Mouse (Mus musculus) adrenal gland, postnatal 14 days (tissue): ENCODE data around the gene Nelfa. TPM values are rescaled to one million over a fixed set of nuclear protein-coding genes. Genes with fewer than 3 reads are reported as not detected.
"Not testable (repeated sequence)": the region's sequence is repeated elsewhere in the genome, so short reads cannot be mapped to it uniquely, and the experiment has no call there.

Experiments used
- DNase-seq: peaks from one replicate; pipeline ENCODE4 v3.0.0; 2021; ENCODE audit warnings: mixed read lengths
- microRNA-seq, 2 experiments: library from miRNA; unstranded; fragments of <30 nt; microRNA quantifications; one replicate each; pipeline ENCODE4 v1.2.0; 2021
- total RNA-seq: library from RNA; stranded (reverse); gene quantifications from 2 replicates; pipeline ENCODE4 v1.2.3, GENCODE M21; 2021

Gene Nelfa
- total RNA-seq, 1 experiment from 2014 or later = 18.3 TPM

DNA sequence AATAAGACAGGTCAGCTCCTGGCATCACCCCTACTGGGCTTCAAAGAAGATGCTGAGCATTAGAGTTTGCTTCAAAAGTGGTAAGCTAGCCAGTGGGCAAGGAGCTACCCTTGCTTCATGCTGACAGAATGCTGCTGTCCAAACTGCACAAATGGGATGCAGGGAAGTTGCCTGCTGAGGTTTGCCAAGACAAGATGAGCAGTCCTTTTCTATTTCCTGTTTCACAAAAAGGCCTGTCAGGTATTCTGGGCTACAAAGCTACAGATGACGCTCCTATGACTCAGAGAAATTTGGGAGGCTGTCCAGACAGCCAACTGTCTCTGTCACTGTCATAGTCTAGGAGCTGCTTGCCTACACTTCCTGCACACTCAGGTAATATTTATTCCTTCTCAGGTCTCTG, 16.7 kb downstream of the Nelfa start:
- no peak for DNase-seq

- not testable (repeated sequence) for DNase-seq
These were observed 19.6 kb downstream of the Nelfa start for GRCm38 (mm10) chr5:33916616-33917015.

DNA sequence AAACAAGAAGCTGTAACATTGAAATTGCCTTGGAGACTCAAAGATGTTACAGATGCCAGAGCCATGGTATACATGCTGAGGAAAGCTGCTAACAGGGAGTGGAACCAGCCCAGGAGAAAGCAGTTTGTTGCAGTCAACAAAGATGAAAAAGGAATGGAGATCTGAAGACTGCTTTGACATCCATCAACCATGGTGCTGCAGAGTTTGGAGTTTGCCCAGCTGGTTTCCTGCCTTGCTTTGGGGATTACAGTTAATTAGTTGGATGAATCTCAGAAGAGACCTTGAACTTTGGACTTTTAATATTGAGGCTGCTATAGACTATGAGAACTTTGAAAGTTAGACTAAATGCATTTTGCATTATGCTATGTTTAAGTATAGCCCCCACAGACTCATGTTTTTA, 21.2 kb downstream of the Nelfa start:
- not testable (repeated sequence) for DNase-seq

DNA sequence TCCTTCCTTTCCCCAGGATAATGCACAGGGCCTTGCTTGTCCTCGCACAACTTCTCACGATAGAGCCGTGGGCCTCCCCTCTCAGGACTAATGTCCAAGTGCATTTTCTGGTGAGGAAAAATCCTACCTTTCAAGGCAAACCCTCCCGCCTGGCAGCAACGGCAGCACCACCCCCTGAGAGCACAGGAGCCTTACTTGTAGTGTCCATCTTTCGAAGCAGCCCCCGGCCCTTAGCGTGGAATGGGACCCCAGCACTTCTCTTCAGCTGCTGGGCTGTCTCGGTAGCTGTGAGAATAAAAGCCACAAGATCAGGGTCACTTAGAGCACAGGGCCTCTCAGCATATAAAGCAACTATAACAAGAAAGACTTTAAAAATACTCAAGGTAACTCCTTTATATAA, 33.0 kb downstream of the Nelfa start:
- no peak for DNase-seq

- no peak for DNase-seq
These were observed 33.5 kb downstream of the Nelfa start for GRCm38 (mm10) chr5:33902696-33903095.

DNA sequence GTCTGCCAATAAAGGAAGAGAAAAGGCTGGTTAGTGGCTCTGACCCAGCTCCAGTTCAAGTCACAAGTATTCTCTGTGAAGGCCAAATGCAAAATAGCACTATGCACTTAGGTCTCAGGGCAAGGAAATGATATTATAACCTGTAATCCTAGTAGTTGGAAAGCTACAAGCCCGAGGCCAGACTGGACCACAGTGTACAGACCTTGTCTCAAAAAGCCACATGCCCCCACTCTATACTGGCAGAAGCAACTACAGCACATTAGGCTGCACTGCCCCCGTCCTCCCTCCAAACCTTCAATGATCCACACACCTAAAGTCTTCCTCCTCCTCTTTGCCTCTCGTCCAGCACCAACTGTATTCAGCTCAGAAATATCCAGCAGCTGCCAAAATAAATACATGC, 34.9 kb downstream of the Nelfa start:
- DNase-seq = no peak

- no peak for DNase-seq
These were observed 35.4 kb downstream of the Nelfa start for GRCm38 (mm10) chr5:33900701-33901263.

DNA sequence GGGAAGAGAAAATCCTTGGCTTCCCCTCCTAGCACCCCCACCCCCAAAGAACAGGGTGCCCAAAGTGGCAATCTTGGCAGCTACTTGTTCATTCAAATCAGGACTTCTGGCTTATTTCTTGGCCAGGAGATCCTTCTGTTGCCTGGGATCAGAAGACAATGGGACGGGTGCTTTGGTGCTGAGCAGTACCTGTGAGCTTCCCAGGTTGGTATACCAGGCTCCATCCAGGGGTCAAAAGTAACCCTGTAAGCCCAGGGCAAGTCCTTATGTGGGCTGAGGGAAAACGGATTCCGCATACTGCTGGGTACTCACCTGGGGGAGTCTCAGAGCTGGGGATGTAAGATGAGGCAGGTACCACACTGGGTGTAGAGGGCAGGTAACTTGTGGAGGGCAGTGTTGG, 36.1 kb downstream of the Nelfa start:
- DNase-seq = no peak

- DNase-seq = no peak
These were observed 37.0 kb downstream of the Nelfa start for GRCm38 (mm10) chr5:33899245-33899644.

DNA sequence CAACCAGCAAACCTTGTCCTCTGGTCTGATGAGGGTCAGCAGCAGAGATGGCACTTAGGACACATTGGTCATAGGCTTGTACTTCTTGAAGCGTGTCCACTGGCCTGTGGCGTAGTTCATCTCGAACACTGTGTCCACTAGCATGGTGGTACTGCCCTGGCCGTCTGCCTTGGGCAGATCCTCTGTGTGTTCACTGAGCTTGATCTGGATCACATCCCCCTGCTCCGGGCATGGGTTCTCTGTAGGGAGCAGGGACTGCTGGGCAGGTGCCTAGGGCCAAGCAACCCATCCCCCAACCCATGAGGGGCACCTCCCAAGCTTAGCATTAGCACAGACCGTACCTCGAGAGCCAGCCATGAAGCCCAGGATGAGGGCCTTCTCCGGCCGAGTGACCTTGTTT, 37.5 kb downstream of the Nelfa start:
- no peak for DNase-seq

DNA sequence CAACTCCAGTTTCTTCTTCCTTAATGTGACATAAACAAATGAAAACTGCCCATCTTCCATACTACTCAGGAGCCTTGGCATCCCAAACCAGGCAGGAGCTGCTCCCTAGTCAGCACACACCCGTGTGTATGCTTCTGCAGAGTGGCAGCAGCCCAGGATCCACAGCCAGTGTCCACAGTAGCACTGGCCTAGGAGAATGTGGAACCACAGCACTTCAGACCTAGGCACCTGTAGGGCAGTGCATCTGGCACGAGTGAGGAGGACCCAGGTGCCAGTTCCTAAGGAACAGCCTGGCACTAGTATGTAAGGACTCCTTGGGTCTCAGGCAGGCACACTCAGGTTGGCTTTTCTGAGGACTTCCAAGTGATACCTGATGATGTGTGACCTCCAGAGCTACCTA, 39.1 kb downstream of the Nelfa start:
- no peak for DNase-seq

GRCm38 (mm10) chr5:33895116-33895515, 41.1 kb downstream of the Nelfa start:
- no peak for DNase-seq

DNA sequence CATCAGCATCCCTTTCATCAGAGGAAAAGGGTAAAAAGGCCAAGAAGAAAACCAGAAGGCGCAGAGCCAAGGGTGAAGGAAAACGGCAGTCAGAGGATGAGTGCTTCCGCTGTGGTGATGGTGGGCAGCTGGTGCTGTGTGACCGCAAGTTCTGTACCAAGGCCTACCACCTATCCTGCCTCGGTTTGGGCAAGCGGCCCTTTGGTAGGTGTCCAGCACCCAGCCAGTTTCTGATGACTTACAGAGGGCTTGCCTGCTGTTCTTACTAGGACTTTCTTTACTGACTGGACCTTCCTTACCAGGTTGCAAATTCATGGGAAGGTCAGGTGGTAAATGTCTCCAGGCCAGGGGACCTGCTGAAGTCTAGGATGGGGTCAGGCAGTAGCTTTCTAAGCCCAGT, 42.8 kb downstream of the Nelfa start:
- no peak for DNase-seq

- no peak for DNase-seq
These were observed 55.1 kb downstream of the Nelfa start for GRCm38 (mm10) chr5:33881118-33881517.

GRCm38 (mm10) chr5:33875472-33875871, 60.7 kb downstream of the Nelfa start:
- DNase-seq = no peak

DNA sequence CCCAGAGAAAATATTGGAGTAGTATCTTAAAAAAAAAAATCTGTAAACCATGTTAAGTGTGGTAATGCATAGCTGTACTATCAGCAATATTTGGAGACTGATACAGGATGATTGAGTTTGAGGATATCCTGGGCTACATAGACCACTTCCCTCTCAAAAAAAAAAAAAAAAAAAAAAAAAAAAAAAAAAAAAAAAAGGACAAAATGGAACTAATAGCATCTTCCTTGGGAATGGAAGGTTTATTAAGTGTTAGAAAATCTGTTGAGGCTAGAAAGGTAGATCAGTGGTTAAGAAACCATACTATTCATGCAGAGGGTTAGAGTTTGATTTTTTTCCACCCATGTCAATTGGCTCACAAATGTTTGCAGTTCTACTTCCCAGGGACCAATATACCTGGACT, 78.5 kb downstream of the Nelfa start:
- no peak for DNase-seq

GRCm38 (mm10) chr5:33854019-33854418, 82.2 kb downstream of the Nelfa start:
- no peak for DNase-seq

GRCm38 (mm10) chr5:33853086-33853485, 83.1 kb downstream of the Nelfa start:
- no peak for DNase-seq

DNA sequence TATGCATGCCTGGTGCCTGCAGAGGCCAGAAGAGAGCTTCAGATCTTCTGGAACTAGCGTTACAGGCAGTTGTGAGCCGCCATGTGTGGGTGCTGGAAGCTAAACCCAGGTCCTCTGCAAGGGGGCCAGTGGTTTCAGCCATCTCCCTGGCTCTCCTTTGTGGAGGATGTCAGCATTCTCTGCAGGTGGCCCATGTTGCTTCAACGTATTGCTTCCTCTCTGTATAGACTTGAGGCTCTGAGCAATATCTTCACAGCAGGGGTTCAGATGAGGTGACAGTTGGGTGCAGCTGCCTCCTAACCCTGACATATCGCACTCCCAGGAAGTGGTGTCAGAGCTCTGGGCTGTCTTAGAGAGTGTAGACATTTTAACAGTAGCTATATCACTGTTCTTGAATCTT, 84.7 kb downstream of the Nelfa start:
- no peak for DNase-seq

Small RNAs within 50 kb of the gene (microRNA-seq; reads per million reads assigned to microRNA genes)
- gene Mir7024 = 0.38 to 0.85 reads per million in 2 experiments

Other genes with a start within 250 kb of the Nelfa start
- gene Fgfr3, start 214.7 kb downstream of the Nelfa start, total RNA-seq = 6.4 and 7.8 TPM in 2 replicates
- 160 and 173 TPM in 2 replicates for gene Letm1, start 153.6 kb downstream of the Nelfa start, total RNA-seq
- 52.4 and 55.2 TPM in 2 replicates for gene Nsd2, start 115.7 kb downstream of the Nelfa start, total RNA-seq
- 10.8 and 19.4 TPM in 2 replicates for gene Gm1673, start 47.0 kb upstream of the Nelfa start, total RNA-seq
- 17.1 and 18.7 TPM in 2 replicates for gene Nat8l, start 59.6 kb upstream of the Nelfa start, total RNA-seq
- gene Poln, start 233.0 kb upstream of the Nelfa start, total RNA-seq = 35.4 and 47.0 TPM in 2 replicates
- gene Haus3, start 233.1 kb upstream of the Nelfa start, total RNA-seq = 9.9 and 10.0 TPM in 2 replicates